Mouse (Mus musculus): Measurements from ENCODE around the gene Crebl2. TPM values are rescaled to one million over a fixed set of nuclear protein-coding genes. Genes with fewer than 3 reads are reported as not detected.

The Crebl2 gene
- polyA plus RNA-seq, 1 experiment from 2014 or later = 4.8 TPM

GRCm38 (mm10) chr6:134898095-134898965, 68.4 kb downstream of the Crebl2 start, which contains the start of gene Gpr19:
TSS of gene Gpr19 (minus strand) at chr6:134898578.
- H3K9ac ChIP-seq = peak within 1 kb of the TSS; percentile 86
- peaks cover 15% of the 10 kb centered on the region for H3K4me1 ChIP-seq (replicated peaks)
- under 1% methylated on average over 51 of the region's 51 CpGs for WGBS
- H3K27ac ChIP-seq = peak within 1 kb of the TSS; percentile 99
- peak within 1 kb of the TSS; percentile 53 for H3K4me3 ChIP-seq
- peak within 1 kb of the TSS; percentile 74 for H3K4me2 ChIP-seq
- ATAC-seq (ENCODE audit: low FRiP score) = peak; percentile 95
- no peaks in the 10 kb centered on the region for H3K36me3 ChIP-seq
- no peaks in the 10 kb centered on the region for H3K9me3 ChIP-seq
- no peaks in the 10 kb centered on the region for H3K27me3 ChIP-seq

- Histone ChIP-seq H3K9ac (no peak overlapping the region), H3K27me3 (no peaks in the 10 kb centered on the region), H3K36me3 (no peaks in the 10 kb centered on the region), H3K27ac (no peak overlapping the region), H3K4me2 (no peak overlapping the region), H3K4me3 (no peak overlapping the region), H3K9me3 (no peaks in the 10 kb centered on the region), H3K4me1 (replicated peaks) (peaks cover 5% of the 10 kb centered on the region; the same call in 1 of the 2 replicates)
- ATAC-seq (ENCODE audit: low FRiP score) = no peak
- WGBS = 92% methylated on average over 4 of the region's 4 CpGs
These were observed 73.4 kb downstream of the Crebl2 start for GRCm38 (mm10) chr6:134903368-134903767.

DNA sequence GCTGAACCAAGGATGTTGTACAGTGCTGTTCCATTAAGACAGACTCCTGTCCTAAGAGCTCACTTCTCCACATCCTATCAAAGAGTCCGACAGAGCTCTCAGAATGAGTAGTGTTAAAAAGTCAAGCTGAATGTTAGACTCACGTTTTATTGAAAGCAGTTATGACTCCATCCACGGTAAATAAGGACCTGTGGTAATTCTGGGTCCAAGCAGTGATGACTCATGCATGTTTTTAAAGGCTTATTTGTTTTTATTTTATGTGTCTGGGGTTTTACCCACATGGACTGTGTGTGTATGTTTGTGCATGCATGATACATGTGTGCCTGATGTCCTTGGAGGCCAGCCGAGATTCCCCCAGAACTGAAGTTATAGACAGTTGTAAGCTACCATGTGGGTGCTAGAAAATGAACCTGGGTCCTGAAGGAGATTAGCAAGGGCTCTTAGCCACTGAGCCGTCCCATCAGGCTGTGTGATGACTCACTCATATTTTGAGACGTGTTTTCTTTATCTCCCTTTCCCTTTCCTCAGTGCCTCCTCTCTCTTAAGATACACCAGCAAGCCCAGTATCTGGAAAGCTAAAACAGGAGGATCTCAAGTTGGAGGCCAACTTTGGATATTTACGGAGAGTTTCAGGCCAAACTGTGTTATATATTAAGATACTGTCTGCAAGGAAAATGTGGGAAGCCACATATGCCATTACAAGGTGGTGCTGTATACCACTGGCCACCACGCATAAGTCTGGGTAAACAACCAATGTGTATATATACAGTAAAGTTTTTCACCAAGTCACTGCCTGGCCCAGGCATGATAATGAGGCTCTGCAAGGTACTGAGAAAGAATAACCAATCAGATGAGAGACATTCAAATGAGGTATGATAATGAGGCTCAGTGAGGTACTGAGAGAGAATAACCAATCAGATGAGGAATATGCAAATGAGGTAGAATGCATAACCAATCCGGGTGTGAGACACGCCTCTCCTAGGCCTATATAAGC, 74.2 kb downstream of the Crebl2 start:
- ATAC-seq (ENCODE audit: low FRiP score) = no peak
- H3K27me3 ChIP-seq = no peaks in the 10 kb centered on the region
- H3K36me3 ChIP-seq = no peaks in the 10 kb centered on the region
- H3K27ac ChIP-seq = no peak overlapping the region
- 95% methylated on average over 10 of the region's 10 CpGs for WGBS
- peaks cover 4% of the 10 kb centered on the region; the same call in 1 of the 2 replicates for H3K4me1 ChIP-seq (replicated peaks)
- no peak overlapping the region for H3K9ac ChIP-seq
- no peak overlapping the region for H3K4me2 ChIP-seq
- H3K4me3 ChIP-seq = no peak overlapping the region
- H3K9me3 ChIP-seq = no peaks in the 10 kb centered on the region

DNA sequence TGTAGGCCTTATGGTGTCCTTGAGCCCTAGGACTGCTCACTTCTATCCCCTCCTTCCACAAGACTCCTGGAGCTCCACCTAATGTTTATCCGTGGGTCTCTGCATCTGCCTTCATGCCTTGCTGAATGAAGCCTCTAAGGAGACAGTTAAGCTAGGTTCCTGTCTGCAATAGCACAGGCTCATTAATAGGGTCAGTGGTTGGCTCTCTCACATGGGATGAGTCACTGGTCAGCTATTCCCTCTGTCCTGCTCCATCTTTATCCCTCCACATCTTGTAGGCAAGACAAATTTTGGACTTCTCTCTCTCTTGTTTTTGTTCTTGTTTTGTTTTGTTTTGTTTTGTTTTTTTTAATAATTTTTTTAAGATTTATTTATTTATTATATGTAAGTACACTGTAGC, 75.9 kb downstream of the Crebl2 start:
- WGBS = 83% methylated on average over 1 of the region's 1 CpGs
- no peak for ATAC-seq (ENCODE audit: low FRiP score)

More for the DNA sequence above, 75.9 kb downstream of the Crebl2 start:
- H3K4me3 ChIP-seq = no peak overlapping the region
- H3K9ac ChIP-seq = no peak overlapping the region
- H3K4me2 ChIP-seq = no peak overlapping the region
- H3K4me1 ChIP-seq (replicated peaks) = 0 out of 2 replicates have a peak, but pooled peaks cover 2% of the 10 kb centered on the region
- H3K9me3 ChIP-seq = no peaks in the 10 kb centered on the region
- H3K27ac ChIP-seq = no peak overlapping the region
- no peaks in the 10 kb centered on the region for H3K36me3 ChIP-seq
- H3K27me3 ChIP-seq = no peaks in the 10 kb centered on the region

Other genes starting within 250 kb of the Crebl2 start
- 0.95 and 1.4 TPM in 2 replicates for gene Mansc1, start 197.7 kb upstream of the Crebl2 start, polyA plus RNA-seq (2015; fragmentation: Nextera tagmentation; extraction: Ambion mirVana)
- gene Borcs5, start 190.6 kb upstream of the Crebl2 start, polyA plus RNA-seq (2015; fragmentation: Nextera tagmentation; extraction: Ambion mirVana) = 48.2 and 48.7 TPM in 2 replicates
- 5.5 and 5.7 TPM in 2 replicates for gene Dusp16, start 37.5 kb upstream of the Crebl2 start, polyA plus RNA-seq (2015; fragmentation: Nextera tagmentation; extraction: Ambion mirVana)
- 39.0 and 45.1 TPM in 2 replicates for gene Gpr19, start 68.4 kb downstream of the Crebl2 start, polyA plus RNA-seq (2015; fragmentation: Nextera tagmentation; extraction: Ambion mirVana)
- 27.1 and 27.2 TPM in 2 replicates for gene Cdkn1b, start 90.2 kb downstream of the Crebl2 start, polyA plus RNA-seq (2015; fragmentation: Nextera tagmentation; extraction: Ambion mirVana)
- gene Apold1, start 151.6 kb downstream of the Crebl2 start, polyA plus RNA-seq (2015; fragmentation: Nextera tagmentation; extraction: Ambion mirVana) = 3.2 and 3.8 TPM in 2 replicates
- gene Ddx47, start 181.5 kb downstream of the Crebl2 start, polyA plus RNA-seq (2015; fragmentation: Nextera tagmentation; extraction: Ambion mirVana) = 78.4 and 84.6 TPM in 2 replicates
- gene Gprc5a, start 235.5 kb downstream of the Crebl2 start, polyA plus RNA-seq (2015; fragmentation: Nextera tagmentation; extraction: Ambion mirVana) = 0.72 and 1.1 TPM in 2 replicates